In genomic region chr13:13349288-13349687, GRCm38 (mm10) we compare ENCODE assay signal across 9 mouse cellular contexts. TPM values are rescaled to one million over a fixed set of nuclear protein-coding genes. Genes with fewer than 3 reads are reported as not detected.
DNase-seq lines count a peak whose midpoint lies in the region; ATAC-seq lines count a peak whose summit lies in the region.
"Had no signal": no experiment of that assay in that cellular context is flagged by ENCODE, and none has a peak within 500 bp of the region (broad histone marks: within the 10 kb centered on the region; RNA-seq: fewer than 3 reads in every experiment).

No protein-coding gene starts in this region.

- H3K4me2 ChIP-seq in heart, embryonic 12.5 days, result no peak overlapping the region

- no peaks in the 10 kb centered on the region for H3K4me1 ChIP-seq in heart, embryonic 12.5 days (replicated peaks)

- DNase-seq in heart, adult 18-20 months, result peak; percentile 70 to 85
- DNase-seq in B cell, adult 2 months, result peak; percentile 73 to 76
- DNase-seq in adrenal gland, postnatal 25 days, result peak; percentile 89
- peak; percentile 39 to 46 for DNase-seq in gastrocnemius, adult 8-10 months (ENCODE audit: low spot score in 2 of 2)
- peak; percentile 61 for DNase-seq in liver
- DNase-seq in ovary, postnatal 10 days (ENCODE audit: low spot score), result peak; percentile 18
- DNase-seq in urinary bladder, postnatal 36 days (ENCODE audit: low spot score in 2 of 2), result peak; percentile 32 to 66

- ATAC-seq in heart, embryonic 12.5 days (ENCODE audit: insufficient number of reproducible peaks, low FRiP score), result no peak

- H3K9ac ChIP-seq in heart, embryonic 12.5 days, result no peak overlapping the region

- H3K27me3 ChIP-seq in heart, embryonic 12.5 days (replicated peaks), result no peaks in the 10 kb centered on the region

- H3K9me3 ChIP-seq in heart, embryonic 12.5 days (replicated peaks), result no peaks in the 10 kb centered on the region

- WGBS in heart, embryonic 12.5 days, result 66% methylated on average over 4 of the region's 4 CpGs

- H3K36me3 ChIP-seq in heart, embryonic 12.5 days, result no peaks in the 10 kb centered on the region

- H3K27ac ChIP-seq in heart, embryonic 12.5 days (ENCODE audit: poor library complexity, severe bottlenecking), result no peak overlapping the region

- H3K4me3 ChIP-seq in heart, embryonic 12.5 days, result no peak overlapping the region
- H3K4me3 ChIP-seq: myocyte had no signal

RNA-seq across cellular contexts. Expression of gene Gpr137b, which starts 44.5 kb away (rescaled TPM):
- total RNA-seq in heart, adult 18-20 months (2021), result 1 to 10 TPM; 5.1 to 6.7 TPM
- polyA plus RNA-seq in heart, embryonic 12.5 days (2016; fragmentation: Nextera tagmentation; extraction: Ambion mirVana), result 11.0 and 12.5 TPM in 2 replicates
- 32.2 and 36.4 TPM in 2 replicates for total RNA-seq in adrenal gland, postnatal 25 days (2021)
- total RNA-seq in gastrocnemius, adult 8-10 months (2022), result 1 to 10 TPM; 1.5 to 4.1 (median 1.9) TPM

Comparison
In these comparisons a context has a peak if more than half of its experiments do, and no peak if none do; other contexts are left out.
1. DNase-seq: peak in every context shown above with its lines; median percentile 89 in adrenal gland, postnatal 25 days; 78 in heart, adult 18-20 months; 74 in B cell, adult 2 months; 61 in liver; 49 in urinary bladder, postnatal 36 days; 42 in gastrocnemius, adult 8-10 months; 18 in ovary, postnatal 10 days.